Mouse (Mus musculus): ENCODE results near the gene Trmt1.

Trmt1 gene

DNA sequence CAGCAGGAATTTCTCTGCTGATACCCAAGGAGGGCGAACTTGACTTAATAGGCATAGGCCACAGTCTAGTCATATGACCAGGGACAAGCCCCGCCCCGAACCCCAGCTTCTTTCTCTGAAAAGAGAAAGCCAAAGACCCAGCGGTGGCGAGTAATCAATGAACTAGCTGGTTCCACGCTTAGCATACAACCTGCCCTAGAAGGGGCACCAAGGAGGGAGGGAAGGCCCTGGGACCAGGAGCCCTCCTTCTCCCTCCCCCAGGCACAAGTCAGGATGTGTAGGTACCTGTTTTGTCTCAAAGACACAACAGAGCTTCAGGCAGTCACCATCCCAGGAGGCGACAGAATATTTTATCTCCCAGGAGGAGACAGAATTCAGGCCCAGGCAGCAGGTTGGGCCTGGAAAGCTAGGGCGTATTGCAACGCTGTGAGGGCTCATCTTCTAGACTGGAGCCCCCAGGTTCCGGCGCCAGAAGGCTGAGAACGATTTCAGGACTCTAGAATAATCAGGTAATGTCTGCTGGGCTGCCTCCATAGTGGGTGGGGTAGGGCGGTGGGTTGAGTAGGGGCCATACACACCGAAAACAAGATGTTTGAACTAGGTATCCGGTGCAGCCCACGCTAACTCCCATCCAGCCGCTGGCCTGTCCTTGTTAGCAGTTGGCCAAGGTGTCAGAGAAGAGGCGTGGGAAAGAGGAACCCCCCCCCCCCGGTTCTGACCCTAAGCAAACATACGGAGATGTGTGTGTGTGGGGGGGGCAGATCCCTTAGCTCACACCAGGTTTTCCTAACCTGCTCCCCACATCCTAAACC, at the start of gene Trmt1:
Gene Trmt1 (plus strand): TSS at position 117 of the 812 bp plus-strand sequence.
- peak; percentile 76 for DNase-seq (ENCODE audit: low read depth, low spot score)

DNA sequence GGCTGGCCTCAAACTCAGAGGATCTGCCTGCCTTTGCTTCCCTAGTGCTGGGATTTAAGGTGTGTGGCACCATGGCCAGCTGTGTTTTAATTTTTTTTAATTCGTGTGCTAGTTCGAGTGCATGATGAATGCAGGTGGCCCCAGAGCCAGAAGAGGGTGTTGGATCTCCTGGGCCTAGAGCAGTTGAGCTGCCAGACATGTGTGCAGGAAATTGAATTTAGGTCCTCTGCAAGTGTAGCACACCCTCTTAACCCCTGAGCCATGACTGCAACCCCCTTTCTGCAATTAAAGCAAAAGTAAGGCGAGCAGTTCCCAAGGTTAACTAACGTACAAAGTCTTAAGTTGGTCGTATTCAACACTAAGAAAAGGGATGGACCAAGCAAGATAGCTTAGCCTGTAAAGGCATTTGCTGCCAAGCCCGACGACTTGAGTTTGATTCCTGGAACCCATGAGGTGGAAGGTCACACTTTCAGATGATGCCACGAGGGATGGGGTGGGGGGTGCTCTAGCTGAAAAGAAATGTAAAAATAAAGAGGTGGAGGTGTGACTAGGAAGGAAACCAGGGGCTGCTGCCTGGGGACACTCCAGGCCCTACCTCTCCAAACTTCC, 48.1 kb upstream of the Trmt1 start:
- no peak for DNase-seq (ENCODE audit: low read depth, low spot score)

DNA sequence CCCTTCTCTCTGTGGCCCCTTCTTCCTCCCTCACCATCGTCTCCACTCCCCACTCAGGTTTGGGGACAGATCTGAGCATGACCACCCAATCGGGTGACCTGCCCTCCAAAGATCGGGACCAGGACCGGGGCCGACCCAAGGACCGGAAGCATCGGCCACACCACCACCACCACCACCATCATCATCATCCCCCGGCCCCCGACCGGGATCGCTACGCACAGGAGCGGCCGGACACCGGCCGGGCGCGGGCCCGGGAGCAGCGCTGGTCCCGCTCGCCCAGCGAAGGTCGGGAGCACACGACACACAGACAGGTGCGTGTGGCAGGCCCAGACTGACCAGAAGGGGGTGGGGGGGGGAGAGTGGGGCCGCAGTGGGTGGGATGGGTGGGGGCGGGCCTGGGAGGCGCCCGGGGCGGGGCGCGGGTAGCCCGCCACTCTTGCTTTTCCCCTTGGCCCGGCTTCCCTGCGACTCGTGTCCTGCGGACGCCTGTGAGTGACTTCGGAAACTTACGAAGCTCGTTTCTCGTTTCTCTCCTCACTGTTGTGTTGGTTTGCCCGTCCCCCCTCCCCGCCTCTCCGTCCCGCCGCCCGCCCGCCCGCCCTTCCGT, 47.4 kb upstream of the Trmt1 start:
- no peak for DNase-seq (ENCODE audit: low read depth, low spot score)

DNA sequence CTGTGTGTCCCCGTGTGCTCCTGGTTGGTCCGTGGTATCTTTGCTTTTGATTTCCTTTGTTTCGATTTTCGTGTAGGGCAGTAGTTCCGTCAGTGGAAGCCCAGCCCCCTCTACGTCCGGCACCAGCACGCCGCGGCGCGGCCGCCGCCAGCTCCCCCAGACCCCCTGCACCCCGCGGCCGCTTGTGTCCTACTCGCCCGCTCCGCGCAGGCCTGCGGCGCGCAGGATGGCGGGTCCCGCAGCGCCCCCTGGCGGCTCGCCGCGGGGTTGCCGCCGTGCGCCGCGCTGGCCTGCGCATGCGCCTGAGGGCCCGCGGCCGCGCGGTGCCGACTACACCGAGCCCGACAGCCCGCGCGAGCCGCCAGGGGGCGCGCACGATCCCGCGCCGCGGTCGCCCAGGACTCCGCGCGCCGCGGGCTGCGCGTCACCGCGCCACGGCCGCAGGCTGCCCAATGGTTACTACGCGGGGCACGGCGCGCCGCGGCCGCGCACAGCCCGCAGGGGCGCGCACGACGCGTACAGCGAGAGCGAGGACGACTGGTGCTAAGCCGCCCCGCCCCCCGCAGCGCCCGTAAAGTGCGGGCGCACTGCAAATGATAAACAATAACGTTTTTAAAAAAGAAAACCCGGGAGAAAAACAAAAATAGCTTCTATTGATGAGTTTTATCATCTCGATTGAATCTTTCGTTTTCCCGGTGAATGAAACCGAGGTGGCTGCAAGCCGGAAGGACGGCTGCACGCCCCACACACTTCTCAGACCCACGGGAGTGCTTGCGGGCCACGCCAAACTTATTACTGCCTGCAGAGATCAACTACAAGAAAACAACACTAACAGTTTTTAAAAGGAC, 46.7 kb upstream of the Trmt1 start:
- DNase-seq (ENCODE audit: low read depth, low spot score), result peak; percentile 96

DNA sequence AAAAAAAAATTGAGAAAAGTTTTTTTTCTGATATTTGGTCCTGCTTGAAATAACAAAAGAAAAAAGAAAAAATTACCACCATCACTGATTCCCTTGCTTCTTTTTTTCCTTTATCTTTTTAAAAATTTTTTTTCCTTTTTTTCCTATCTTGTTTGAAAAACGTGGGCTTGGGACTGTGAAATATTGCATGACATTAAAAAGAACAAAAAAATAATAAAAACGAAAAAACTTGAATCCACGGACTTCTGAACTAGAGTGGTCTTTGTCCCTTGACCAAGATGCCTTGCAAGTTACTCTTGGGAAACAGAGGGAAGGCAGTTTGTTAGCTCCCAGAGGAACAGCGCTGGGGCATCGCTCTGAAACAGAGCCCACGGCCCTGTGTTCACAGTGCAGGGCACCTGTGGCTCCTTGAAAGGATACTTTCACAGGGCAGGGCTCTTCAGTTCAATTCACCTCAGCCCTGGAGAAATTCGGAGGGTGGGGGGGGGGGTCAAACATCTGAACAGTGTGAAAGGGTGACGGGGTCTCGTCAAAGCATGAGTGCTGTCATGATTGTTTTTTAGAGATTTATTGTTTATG, 46.0 kb upstream of the Trmt1 start:
- no peak for DNase-seq (ENCODE audit: low read depth, low spot score)

DNA sequence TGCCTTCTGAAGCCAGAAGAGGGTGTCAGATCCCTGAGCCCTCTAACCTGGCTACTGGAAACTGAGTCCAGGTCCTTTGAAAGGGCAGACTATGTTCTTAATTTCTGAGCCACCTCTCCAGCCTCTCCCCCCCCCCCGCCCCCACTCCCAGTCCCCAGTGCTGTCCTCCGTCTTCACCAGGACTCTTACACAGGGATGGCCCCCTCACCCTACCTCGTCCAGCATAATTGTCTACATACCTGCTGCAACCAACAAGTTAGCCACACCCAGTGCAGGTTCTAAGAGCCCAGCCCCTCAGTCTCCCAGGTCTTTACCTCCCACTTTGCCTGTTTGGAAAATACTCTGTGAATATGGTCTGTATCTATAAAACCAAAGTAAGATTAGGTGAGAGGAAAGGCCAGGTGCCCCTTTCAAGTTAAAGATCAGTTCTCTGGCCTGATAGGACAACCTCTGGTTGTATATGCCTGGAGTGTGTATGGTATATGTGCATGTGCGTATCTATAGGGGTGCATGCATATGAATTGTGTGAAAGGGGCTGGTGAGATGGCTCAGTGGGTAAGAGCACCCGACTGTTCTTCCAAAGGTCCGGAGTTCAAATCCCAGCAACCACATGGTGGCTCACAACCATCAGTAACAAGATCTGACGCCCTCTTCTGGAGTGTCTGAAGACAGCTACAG, 45.4 kb upstream of the Trmt1 start:
- no peak for DNase-seq (ENCODE audit: low read depth, low spot score)

DNA sequence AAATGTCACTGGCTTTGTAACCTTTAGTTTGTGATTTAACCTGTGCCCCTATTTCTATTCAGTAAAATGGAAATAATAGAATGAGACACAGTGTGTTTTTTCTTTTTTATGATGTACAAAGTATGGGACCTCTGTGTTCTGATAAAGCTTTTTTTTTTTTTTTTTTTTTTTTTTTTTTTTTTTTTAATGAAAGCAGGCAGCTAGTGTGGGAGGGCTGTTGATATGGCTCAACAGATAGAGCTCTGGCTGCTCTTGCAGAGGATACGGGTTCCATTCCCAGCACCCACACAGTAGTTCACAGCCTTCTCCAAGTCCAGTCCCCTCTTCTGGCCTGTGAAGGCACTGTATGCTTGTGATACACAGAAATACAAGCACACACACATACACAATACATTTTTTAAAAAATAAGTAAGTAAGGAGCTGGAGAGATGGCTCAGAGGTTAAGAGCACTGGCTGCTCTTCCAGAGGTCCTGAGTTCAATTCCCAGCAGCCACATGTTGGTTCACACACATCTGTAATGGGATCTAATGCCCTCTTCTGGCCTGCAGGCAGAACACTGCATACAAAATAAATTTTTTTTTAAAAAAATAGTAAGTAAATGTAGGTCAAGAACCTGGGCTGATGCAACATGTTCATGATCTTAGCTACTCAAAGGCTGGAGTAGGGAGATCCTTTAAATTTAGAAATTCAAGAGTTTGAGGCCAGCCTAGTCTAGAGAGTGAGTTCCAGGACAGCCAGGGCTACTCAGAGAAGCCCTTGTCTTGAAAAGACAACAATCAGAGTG, 44.3 kb upstream of the Trmt1 start:
- no peak for DNase-seq (ENCODE audit: low read depth, low spot score)

DNA sequence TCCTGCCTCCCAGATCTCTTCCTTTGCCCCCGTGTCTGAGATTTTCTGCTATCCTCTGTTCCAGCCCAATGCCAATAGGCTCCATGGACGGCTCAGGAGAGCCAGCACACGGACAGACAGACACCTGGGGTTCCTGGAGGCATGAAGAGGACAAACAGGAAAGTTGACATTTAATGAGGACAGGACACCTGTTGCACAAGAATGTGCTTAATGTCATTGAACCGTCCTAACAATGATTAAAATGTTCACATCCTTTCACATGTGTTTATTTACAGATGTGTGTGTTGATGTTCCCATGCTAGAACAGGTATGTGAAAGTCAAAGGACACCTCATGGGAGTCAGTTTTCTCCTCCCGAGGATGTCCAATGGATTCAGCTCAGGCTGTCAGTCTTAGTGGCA, 43.1 kb upstream of the Trmt1 start:
- no peak for DNase-seq (ENCODE audit: low read depth, low spot score)

DNA sequence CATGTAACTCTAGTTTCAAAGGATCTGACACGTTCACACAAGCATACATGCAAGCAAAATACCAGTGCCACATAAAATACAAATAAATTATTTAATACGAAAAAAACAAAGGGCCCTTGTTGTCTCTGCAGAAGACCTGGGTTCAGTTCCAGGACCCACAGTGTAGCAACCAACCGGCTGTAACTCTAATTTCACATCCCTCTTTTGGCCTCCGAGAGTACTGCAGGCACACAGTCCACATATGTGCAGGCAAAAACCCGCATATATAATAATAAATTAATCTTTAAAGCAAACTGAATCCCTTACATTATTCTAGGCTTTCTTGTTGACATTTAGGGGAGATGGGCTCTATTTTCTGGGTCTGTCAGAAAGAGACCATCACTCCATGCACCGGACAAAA, 39.3 kb upstream of the Trmt1 start:
- peak; percentile 58 for DNase-seq (ENCODE audit: low read depth, low spot score)

DNA sequence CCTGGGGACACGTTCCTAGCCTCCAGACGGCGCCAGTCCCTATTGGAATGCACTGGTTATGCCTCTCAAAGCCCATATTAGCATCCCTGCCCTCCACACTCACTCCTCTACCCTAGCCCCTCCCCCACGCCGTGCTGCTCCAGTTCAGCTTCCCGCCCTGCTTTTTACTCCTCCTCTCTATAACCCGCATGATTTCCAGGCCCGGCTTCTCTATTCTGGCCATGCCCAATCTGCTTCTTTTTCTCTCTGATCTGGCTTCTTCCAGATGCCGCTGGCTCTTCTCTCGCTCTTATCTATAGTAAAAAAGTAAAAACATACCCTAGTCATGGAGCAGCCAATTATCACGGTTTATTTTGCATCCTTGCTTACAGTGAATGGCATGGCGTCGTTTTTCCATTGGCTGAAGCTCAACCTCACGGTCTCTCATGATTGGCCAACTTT, 38.6 kb upstream of the Trmt1 start:
- DNase-seq (ENCODE audit: low read depth, low spot score), result peak; percentile 93

DNA sequence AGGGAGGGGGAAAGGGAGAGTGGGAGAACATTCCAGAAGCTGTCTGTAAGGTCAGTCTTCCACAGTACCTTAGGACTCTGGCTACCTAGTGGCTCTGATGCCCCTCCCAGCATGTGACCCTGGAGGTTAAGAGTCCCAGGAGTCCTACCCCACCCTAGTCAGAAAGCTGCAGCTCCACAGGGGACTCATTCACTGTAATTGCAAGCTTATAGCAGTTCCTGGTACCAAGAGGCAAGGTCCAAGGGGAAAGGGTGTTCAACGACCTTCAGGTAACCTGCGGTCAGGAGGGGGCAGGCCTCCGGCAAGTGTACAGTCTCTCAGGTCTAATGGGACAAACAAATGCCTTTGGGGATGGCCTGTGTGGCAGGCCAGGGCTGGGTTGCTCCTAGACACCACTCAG, 35.9 kb upstream of the Trmt1 start:
- DNase-seq (ENCODE audit: low read depth, low spot score), result peak; percentile 98

DNA sequence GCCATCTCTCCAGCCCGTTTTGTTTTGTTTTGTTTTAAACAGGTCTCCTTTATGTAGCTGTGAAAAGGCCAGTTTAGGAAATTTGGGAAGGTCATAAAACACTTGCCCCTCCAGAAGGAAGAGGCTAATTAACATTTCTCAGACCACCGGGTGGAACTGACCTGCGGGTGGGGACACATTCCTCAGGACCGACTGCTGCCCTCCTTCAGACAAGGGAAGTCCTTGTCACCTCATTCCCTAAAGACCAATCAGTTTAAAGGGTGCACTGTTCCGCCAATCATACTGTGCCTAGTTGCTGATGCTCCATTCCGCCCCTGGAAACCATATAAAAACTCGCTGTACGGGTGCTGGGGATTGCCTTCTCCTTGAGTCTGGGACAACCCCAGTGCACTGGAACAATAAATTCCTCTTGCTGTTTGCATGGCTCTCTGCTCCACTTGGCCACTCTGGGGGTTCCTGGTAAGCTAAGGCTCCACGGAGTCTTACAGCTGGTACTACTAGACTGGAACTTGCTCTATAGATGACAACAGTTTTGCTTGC, 32.9 kb upstream of the Trmt1 start:
- no peak for DNase-seq (ENCODE audit: low read depth, low spot score)

DNA sequence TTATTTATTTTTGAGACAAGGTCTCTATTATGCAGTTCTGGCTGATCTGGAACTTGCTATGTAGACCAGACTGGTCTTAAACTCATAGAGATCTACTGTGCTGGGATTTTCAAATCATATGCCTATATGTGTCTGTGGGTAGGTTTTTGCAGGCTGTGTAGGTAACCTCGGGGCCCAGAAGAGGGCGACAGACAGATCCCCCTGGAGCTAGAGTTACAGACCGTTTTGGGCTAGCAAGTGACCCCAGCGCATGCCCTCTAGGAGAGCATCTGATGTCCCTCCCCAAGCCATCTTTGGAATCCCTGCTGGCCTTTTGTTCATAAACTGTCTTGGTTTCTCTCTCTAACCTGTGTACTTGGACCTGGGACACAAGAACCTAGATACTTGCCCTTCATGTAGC, 31.5 kb upstream of the Trmt1 start:
- DNase-seq (ENCODE audit: low read depth, low spot score), result peak; percentile 72

DNA sequence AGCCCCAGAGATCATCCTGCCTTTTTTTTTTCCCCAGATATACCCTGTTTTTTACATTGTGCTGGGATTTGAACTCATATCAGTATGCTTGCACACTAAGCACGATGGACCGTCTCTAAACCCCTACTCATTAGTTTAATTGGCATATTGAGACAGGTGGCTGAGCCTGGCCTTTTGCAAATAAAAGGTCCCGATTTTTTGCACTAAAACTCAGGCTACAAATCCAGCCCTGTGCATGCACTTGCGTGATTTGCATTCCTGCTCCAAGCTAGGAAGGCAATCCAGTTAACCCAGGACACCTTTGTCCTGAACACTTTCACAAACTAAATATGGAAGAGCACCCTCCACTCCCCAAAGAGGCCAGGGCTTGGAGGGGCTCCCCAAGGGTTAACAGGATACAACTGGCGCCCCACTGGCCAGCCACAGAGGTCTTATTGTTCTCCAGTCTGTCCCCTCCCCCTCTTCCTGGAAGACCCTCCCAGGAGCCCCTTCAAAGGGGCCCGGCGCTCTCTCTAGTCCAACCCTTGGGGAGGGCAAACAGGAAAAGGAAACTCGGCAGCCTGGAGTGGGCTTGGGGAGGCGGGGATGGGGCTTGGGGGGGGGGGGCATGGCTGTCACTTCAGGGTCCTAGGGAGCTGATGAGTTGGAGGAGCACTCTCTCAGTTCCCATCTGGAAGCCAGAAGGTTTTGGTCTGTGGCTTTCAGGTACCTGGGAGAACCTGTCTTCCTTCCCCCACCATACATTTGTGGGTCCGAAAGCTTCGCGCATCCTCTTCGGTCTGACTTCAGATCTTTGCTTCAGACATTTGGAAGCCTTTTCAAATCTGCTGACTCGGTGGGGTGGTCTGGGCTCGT, 30.5 kb upstream of the Trmt1 start:
- peak; percentile 80 for DNase-seq (ENCODE audit: low read depth, low spot score)

DNA sequence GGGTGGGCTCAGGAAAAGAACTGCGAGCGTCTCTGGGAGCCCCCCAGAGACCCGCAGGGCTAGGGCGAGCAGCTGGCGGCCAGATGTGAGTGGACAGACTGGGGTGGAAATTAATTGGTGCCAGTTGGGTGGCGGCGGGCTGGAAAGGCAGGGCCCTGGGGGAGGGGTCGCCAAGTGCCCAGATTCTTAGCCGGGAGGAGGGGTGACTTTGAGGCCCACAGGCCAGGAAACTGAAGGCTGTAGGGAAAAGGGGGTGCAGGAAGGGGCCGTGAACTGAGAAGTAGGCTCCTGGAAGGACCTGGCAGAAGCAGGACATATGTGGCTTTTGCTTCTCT, 29.9 kb upstream of the Trmt1 start:
- DNase-seq (ENCODE audit: low read depth, low spot score), result no peak

DNA sequence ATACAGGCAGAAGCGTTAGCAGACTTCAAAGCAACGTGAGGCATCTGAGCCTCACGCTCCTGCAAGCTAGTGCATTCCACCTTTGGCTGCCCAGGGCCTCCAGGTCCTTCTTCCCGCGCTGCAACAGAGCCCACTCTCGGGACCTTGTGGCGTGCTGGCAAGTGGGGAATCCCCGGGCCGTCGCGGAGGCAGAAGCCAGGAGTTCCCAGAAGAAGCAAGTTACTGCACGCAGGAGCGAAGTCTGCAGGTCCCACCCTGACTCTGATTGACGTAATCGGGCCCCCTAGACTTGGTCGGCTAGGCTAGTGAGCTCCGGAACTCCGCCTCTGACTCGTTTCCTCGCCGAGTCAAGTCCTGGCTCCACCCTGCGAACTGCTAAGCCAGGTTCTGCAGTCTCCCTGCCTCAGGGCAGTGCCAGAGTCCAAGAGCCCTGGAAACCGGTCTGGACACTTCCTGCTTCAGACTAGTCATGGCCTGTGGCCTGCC, 29.4 kb upstream of the Trmt1 start:
- DNase-seq (ENCODE audit: low read depth, low spot score), result peak; percentile 92

DNA sequence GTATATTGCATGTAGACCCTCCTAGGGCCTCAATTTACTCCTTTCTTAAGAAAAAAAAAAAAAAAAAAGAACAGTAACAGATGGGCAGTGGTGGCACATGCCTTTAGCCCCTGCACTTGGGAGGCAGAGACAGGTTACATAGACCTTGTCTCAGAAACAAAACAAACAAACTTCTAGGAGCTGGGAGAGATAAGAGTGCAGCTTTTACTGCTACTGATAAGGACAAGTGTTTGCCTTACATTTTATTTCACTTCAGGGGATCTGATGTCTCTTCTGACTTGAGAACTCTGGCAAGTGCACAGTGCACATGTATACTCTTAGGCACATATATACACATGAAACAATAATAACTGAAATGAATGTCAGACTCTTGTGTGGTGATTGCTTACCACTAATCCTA, 28.9 kb upstream of the Trmt1 start:
- no peak for DNase-seq (ENCODE audit: low read depth, low spot score)

DNA sequence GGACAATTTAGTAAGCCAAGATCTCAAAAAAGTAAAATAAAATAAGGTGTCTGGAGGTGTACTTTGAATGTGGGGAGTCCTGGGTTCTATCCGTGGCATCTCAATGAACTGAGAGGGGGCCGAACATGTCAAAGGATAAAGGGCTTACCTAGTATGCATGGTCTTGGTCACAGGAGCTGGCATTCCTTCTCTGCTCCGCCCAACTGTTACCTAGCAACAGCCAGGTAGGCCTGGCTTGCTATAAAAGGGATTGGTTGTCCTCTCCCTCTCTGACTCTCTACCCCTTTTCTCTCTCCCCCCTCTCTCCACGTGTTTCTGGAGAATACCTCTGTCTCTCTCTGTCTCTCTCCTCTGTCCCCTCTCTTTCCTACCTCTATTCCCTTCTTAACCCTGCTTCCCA, 28.4 kb upstream of the Trmt1 start:
- peak; percentile 43 for DNase-seq (ENCODE audit: low read depth, low spot score)

DNA sequence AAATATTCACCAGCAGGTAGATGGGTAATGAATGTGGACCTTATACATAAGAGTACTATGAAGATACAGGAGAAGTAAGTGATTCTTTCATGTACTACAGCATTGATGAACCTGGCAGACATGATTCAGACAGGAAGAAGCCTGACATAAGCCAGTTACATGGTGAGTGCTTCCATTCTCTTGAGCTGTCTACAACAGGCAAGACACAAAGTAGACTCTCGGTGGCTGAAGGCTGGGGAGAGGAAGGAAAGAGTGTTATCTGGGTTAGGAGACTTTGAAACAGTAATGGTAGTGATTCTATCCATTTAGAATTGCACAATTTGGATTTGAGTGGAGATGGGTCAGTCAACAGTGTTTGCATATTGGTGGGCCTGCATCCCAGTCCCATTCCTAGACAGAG, 27.2 kb upstream of the Trmt1 start:
- no peak for DNase-seq (ENCODE audit: low read depth, low spot score)

Measured in ZHBTc4 (cell line).